8 mouse cellular contexts compared by ENCODE assay signal in genomic region chr16:31354341-31355329, GRCm38 (mm10). TPM values are rescaled to one million over a fixed set of nuclear protein-coding genes. Genes with fewer than 3 reads are reported as not detected.
DNase-seq lines count a peak whose midpoint lies in the region; ATAC-seq and TF ChIP-seq lines count a peak whose summit lies in the region.

No protein-coding gene starts in this region.

- H3K36me3 ChIP-seq in forebrain, embryonic 13.5 days (ENCODE audit: poor library complexity, severe bottlenecking) = no peaks in the 10 kb centered on the region
- H3K36me3 ChIP-seq in lung, embryonic 16.5 days (ENCODE audit: control insufficient read depth, insufficient read depth, low read length) = no peaks in the 10 kb centered on the region

- TF ChIP-seq CTCF in layer of hippocampus, adult 2 months (conservative IDR thresholded peaks at IDR 0.05) = peak; percentile 96

- peaks cover 11% of the 10 kb centered on the region; the same call in 1 of the 2 replicates for H3K27me3 ChIP-seq in forebrain, embryonic 13.5 days
- no peaks in the 10 kb centered on the region for H3K27me3 ChIP-seq in lung, embryonic 16.5 days (ENCODE audit: control insufficient read depth, insufficient read depth, low read depth, low read length)

- no peak overlapping the region for H3K4me3 ChIP-seq in forebrain, embryonic 13.5 days
- H3K4me3 ChIP-seq in layer of hippocampus, adult 2 months = no peak overlapping the region
- H3K4me3 ChIP-seq in lung, embryonic 16.5 days (ENCODE audit: low read length) = no peak overlapping the region

- no peaks in the 10 kb centered on the region for H3K4me1 ChIP-seq in forebrain, embryonic 13.5 days
- peaks cover 6% of the 10 kb centered on the region for H3K4me1 ChIP-seq in lung, embryonic 16.5 days (replicated peaks; ENCODE audit: control insufficient read depth, insufficient read depth, low read length)

- no peak overlapping the region for H3K27ac ChIP-seq in forebrain, embryonic 13.5 days
- H3K27ac ChIP-seq in layer of hippocampus, adult 2 months = no peak overlapping the region
- H3K27ac ChIP-seq in lung, embryonic 16.5 days (ENCODE audit: low read length) = no peak overlapping the region

- intact Hi-C loops in heart, postnatal 25 days (cut with DNase I) = loop anchor here (5.0 to 10.0 kb wide), 3 partner anchors 250 to 757 kb away; partner anchors contain the start of gene Fam43a

- H3K9me3 ChIP-seq in forebrain, embryonic 13.5 days (replicated peaks) = no peaks in the 10 kb centered on the region
- H3K9me3 ChIP-seq in lung, embryonic 16.5 days (ENCODE audit: control insufficient read depth, low read length) = no peaks in the 10 kb centered on the region

- peak; percentile 79 for ATAC-seq in forebrain, embryonic 13.5 days
- ATAC-seq in lung, embryonic 16.5 days (ENCODE audit: low read depth) = peak; percentile 76

- DNase-seq in ES-CJ7 (ENCODE audit: low read depth, low spot score) = peak; percentile 87
- peak; percentile 51 for DNase-seq in c-Kit-positive CD71-positive TER-119-negative erythroid progenitor cells, embryonic 14.5 days (ENCODE audit: low read depth)
- DNase-seq in heart, postnatal 25 days (ENCODE audit: low spot score) = peak; percentile 14
- peak; percentile 39 to 82 for DNase-seq in layer of hippocampus, adult 2 months (ENCODE audit: low spot score in 2 of 2)
- DNase-seq in ovary, postnatal 36 days (ENCODE audit: low spot score) = peak; percentile 58
- peak; percentile 71 for DNase-seq in thymus, postnatal 14 days

- no peak overlapping the region for H3K9ac ChIP-seq in forebrain, embryonic 13.5 days
- no peak overlapping the region for H3K9ac ChIP-seq in lung, embryonic 16.5 days (ENCODE audit: low read length)

- 30% methylated on average over 17 of the region's 17 CpGs for WGBS in forebrain, embryonic 13.5 days
- 11% methylated on average over 17 of the region's 17 CpGs for WGBS in lung, embryonic 16.5 days

- no peak overlapping the region for H3K4me2 ChIP-seq in forebrain, embryonic 13.5 days
- H3K4me2 ChIP-seq in lung, embryonic 16.5 days (ENCODE audit: low read depth, low read length) = no peak overlapping the region

RNA-seq across cellular contexts. Expression of gene Apod, which starts 40.0 kb away (rescaled TPM):
- 28.0 and 32.5 TPM in 2 replicates for polyA plus RNA-seq in forebrain, embryonic 13.5 days (2015; fragmentation: Nextera tagmentation; extraction: Ambion mirVana)
- total RNA-seq in heart, postnatal 25 days (2021) = 1 to 10 TPM; 2.6 to 2.9 TPM
- total RNA-seq in layer of hippocampus, adult 2 months (2021) = 100 to 1,000 TPM; 107 to 123 TPM
- 0.38 and 1.2 TPM in 2 replicates for polyA plus RNA-seq in lung, embryonic 16.5 days (2015; fragmentation: Nextera tagmentation; extraction: Ambion mirVana)

Comparison
In these comparisons a context has a peak if more than half of its experiments do, and no peak if none do; other contexts are left out.
1. DNase-seq: peak in every context shown above with its lines; median percentile 87 in ES-CJ7; 71 in thymus, postnatal 14 days; 60 in layer of hippocampus, adult 2 months; 58 in ovary, postnatal 36 days; 51 in c-Kit-positive CD71-positive TER-119-negative erythroid progenitor cells, embryonic 14.5 days; 14 in heart, postnatal 25 days.
2. RNA of gene Apod, which starts 40.0 kb away (total RNA-seq): 107 to 123 TPM in layer of hippocampus, adult 2 months; 2.6 to 2.9 TPM in heart, postnatal 25 days; every median in the first group is over 10 times any median in the second.